Mouse (Mus musculus): ENCODE data around the gene Disp1.

Disp1 gene

DNA sequence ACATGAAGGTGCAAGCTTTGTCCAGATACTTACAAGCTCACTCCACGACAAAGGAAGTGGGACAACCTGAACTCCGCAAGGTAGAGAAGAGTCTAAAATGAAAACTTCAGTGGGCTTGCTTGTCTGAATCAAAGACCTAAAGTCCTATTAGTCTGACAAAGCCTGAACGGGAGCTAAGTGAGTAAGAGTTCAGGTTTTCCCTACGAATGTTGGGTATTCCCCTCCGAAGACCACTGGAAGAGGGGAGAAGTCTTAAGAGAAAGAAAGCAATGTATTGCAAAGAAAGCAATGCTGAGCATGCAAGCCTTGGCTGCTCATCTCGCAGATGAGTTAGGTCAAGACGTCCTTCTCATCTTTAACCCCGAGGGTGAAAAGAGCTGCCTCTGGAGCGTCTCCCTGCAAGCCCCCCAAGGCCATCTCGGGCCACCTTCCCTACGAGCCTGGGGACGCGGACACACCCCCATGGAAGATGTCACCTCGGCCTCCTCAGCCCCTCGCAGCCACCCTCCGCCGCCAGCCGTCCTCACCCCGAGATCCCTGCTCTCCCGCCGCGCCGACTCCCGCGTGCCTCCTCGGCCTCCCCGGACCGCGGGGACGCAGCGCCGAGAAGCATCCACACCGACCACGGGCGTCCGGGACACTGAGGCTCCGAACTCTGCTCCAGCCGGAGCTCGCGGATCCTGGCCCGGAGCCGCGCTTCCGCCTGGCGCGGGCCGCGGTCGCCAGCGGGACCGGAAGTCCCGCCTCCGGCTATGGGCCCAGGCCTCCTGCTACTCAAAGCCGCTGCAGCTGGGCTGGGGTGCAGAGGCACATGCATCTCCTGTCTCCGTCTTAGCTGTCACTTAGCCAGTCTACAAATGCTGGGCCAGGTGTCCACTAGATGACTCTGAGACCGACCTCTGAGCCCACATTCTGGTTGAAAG lies at the start of gene Disp1:
Disp1 (minus strand) TSS at position 727 of the 923 bp plus-strand sequence.
- peak; percentile 40 for DNase-seq (ENCODE audit: low read depth, low spot score)

DNA sequence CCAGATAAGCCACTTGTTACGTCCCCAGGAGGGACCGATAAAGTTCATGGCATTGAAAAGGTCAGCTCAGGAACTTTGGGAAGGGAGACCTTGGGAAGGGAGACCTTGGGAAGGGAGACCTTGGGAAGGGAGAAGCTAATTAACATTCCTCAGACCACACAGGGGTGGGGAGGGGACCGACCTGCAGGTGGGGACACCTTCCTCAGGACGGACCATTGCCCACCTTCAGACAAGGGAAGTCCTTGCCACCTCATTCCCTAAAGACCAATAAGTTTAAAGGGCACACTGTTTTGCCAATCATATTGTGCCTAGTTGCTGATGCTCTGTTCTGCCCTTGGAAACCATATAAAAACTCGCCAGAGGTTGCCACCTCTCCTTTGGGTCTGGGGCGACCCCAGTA lies 46.3 kb upstream of the Disp1 start:
- no peak for DNase-seq (ENCODE audit: low read depth, low spot score)

DNA sequence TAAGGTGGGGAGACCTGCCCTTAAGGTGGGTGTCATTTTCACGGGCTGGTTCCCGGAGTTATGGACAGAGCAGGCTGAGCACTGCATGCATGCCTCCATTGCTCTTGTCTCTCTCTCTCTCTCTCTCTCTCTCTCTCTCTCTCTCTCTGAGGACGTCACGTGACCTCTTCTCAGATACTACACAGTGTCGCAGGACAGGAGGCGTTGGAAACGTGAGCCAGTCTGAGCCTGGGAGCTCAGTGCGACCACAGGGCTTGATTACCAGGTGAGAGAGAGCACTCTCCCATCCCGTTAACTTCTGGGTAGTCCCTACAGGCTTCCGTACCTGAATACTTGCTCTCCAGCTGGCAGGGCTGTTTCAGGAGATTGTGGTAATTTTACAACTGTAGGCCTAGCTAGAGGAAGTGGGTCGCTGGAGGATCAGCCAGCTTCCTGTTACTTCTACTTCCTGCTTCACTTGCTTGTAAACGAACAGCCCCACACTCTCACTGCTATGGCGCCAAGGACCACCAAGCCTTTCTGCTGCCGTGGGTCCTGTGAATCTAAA lies 44.7 kb upstream of the Disp1 start:
- no peak for DNase-seq (ENCODE audit: low read depth, low spot score)

DNA sequence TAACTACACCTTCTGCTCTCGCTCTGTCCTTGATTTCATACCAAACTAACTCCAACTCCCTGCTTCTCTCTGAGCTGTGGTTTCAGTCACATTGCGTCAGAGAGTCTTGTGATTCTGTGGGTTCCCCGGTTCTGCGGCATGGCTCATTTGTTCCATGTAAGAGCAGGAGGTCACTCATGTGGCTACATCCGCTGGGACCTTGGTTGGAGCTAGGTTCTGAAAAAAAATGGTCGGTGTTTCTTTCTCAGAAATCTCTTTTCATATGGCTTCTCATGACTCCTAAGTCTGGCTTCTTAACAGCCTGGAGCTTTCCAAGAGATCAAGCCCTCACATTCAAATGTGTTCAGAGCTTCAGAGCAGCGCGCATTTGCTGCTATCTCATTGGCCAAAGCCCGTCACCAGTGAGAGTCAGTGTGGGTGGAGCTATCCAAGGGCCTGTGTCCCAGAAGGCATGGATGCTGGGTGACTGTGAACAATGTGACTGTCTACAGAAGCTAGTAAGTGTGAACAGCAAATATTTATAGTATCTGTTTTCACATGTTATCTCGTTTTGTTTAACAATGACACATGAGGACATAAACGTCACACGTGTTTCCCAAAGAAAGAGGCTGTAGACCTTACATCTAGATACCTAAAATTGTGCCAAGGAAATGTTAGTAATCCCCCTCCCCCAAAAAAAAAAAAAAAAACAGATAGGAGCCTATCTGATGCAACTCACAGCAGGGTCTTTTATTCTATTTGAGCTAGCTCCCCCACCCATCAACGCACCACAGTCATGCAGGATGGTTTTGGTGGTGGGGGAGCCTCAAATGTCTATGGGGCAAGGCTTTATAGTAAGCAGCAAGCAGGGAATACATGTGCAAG lies 43.1 kb upstream of the Disp1 start:
- DNase-seq (ENCODE audit: low read depth, low spot score), result no peak

DNA sequence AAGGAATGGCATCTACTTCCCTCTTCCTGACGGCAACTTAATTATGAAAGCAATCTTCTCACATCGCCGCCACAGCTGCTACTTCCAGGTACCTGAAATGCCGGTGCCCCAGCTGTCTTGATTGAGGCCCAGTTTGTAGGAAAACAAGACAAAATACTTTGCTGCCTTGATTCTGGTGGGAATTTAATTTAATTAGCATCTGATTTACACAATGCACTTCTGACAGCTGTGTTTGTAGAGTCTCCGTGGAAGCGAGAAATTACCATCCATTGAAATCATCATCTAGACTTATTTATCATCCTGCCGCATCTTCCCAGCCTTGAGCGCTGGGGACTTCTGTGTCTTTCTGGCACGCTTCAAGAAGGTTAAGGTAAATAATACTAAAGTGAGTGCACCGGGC lies 31.3 kb upstream of the Disp1 start:
- no peak for DNase-seq (ENCODE audit: low read depth, low spot score)

DNA sequence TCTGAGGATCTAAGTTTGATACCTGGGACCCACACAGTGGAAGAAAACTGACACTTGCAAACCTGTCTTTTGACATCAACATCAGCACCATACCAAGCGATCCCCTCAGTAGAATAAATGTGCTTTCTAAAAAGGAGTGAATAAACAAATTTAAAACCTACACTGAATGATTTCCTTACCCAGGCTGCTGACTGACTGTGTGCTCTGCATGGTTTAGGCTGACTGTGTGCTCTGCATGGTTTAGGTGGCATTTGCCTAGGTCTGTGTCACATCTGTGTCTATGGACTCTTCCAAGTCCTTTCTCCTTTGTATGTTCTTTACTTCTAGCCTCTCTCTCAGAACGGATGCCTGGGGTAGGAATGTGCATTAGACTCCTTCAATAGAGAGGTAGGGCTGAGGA lies 30.5 kb upstream of the Disp1 start:
- no peak for DNase-seq (ENCODE audit: low read depth, low spot score)

DNA sequence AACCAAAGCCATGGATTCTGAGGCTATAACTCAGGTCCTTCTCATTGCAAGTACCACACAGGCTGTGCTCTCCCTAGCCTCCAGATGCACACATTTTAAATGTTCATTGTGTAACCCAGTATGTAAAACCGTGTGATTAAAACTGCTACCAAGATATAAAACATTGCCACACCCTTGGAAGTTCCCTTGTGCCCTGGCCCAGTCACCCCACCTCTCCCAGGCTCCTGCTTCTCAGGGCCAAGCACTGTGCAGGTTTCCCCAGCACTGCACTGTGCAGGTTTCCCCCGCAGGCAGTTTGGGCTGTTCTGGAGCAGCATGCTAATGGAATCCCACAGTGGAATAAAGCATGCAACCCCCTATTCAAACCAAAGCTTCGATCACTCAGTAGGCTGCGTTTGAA lies 29.3 kb upstream of the Disp1 start:
- no peak for DNase-seq (ENCODE audit: low read depth, low spot score)

DNA sequence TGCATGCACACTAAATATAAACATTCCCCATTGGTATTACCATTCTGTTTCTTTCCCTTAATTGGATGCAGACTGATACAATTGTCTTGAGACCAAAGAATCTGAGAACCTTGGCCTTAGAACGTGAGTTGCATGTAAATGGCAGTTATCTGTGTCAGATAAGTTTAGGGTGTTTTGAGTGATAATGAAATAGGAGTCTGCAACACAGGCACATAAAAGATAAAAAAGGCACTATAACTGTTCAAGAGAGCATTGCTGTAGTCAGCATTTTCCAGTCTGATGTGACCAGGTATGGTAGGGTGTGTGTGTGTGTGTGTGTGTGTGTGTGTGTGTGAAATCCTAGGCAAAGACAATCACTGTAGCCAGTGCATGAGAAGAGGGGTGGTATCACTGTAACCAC lies 26.8 kb upstream of the Disp1 start:
- DNase-seq (ENCODE audit: low read depth, low spot score), result no peak

DNA sequence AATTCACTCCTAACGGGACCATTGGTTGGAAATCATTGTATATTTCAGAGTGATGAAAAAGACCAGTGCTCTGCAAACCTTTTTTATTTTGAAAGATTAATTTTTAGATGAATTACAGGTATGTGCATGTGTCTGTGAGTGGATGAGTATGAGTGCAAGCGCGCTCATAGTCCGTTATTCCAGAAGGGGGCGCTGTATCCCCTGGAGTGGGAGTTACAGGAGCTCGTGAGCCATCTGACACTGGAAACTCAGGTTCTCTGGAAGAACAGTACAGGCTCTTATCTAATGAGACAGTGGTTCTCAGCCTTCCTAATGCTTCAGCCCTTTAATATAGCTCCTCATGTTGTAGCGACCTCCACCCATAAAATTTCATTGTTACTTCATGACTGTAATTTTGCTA lies 22.0 kb upstream of the Disp1 start:
- DNase-seq (ENCODE audit: low read depth, low spot score), result no peak

DNA sequence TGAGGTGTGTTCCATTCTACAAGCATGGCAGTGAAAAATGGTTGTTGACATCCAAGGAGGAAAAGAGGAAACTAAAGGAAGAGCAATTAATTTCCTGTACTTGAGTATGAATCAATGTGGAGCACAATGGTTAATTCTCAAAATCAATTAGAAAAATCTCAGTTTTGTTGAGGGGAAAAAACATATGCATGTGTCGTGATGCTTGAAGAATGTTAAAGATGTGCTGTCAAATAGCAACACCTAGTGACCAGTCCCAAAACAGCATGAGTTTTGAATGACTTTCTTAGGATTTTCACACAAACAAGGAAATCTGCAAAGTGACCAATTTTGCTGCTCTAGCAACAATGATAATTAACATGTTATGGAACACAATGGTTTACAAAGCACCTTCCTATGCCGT lies 16.6 kb upstream of the Disp1 start:
- no peak for DNase-seq (ENCODE audit: low read depth, low spot score)

DNA sequence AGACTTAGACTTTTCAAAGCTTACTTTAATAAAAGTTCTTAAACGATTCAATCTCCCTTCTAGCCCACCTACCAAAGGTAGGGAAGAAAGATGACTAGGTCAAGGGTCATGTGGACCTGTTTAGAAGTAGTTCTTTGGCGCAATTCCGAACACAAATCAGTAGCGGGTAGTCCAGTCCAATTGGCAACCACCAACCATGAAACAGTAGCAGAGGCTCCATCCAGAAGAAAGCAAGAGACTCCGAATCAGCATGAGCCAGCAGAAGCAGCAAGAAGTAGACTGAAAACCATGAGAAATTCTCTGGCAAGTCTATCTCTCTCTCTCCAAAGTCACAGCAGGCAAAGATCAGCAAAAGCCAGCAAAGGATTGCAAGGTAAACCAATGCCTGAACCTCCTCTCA lies 15.1 kb upstream of the Disp1 start:
- no peak for DNase-seq (ENCODE audit: low read depth, low spot score)

DNA sequence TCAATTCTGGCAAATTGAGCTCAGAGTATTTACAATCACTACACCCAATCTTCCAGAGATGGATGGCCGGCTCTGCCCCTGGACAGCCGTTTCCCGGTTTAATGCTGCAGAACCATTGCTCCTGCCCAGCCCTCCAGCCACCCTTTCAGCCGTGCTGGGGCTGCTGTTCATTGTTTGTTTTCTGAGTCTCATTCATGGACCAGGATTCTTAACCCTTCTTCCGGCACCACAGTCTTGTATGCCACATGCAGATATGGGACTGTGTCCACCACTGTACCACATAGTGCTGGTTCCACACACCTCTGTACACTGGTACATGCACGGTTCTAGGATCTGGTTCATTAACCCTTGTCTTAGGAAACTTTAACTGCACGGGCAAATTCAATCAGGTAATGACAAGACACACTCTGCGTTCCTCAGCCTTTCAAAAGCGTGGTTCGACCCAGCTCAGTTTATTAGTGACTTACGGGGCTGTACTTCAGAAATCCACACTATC lies 12.4 kb upstream of the Disp1 start:
- DNase-seq (ENCODE audit: low read depth, low spot score), result no peak

DNA sequence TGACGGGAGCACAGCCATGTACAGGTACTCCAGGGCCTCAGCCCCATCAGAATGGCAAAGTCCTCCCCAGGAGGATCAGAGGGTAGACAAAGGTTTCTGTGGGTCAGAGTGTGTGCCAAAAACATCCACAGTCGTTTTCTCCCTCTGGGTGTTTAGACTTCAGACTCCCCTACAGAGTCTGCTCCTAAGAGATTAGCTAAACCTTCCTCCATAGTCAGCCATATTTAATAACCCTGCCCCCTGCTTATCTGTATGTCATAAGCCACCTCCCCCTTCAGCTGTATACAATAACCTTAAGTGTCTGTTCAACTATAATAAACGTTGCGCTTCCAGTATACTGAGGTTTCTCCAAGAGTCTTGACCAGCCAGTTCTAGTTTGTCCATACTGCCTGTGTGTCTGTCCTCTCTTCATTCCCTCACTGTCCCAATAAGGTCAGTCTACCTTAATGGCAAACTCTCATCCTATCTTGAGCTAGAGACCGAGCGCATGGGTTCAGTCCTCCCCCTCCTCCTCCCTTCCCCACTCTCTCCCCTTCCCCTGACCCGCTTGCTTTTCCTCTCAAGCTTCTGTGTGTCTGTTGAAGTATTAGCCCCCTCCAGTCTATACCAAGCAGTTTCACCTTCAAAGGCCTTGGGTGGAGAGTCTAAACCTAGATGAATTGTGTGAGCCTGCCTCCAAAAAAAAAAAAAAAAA lies 11.8 kb upstream of the Disp1 start:
- no peak for DNase-seq (ENCODE audit: low read depth, low spot score)

DNA sequence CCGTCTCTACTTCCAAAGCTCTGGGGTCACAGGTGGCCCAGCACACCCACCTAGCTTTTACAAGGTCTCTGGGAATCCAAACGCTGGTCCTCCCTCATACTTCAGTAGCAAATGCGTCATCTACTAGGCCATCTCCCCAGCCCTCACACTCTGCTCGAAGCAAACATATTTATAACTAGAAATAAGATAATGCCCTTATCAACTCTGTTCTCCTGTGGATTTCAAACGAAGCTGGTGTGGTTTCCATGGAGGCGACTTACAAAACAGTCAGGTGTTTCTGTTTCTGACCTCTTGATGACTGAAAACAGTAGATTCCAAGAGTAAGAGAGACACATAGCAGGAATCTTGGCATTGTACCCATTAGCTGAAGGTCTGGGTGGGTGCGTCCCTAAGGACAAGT lies 6.1 kb upstream of the Disp1 start:
- no peak for DNase-seq (ENCODE audit: low read depth, low spot score)

DNA sequence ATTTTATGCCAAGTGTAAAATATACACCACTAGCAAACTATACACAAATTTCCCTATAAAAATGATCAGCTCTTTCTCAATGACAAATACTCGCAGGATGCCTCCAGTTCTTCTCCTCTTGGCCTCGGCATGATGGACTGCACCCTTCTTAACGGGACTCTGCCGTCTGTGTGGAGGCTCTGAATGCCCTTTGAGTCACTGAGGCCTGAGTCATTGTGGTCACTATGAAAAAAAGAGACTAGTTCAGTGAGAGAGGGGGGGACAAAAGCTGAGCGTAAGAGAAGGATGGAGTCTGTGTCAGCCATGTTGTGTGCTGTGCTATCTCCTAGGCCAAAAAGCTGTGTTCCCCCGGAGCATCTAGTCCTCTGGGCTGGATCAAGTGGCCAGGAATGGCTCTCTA lies 2.3 kb downstream of the Disp1 start:
- no peak for DNase-seq (ENCODE audit: low read depth, low spot score)

DNA sequence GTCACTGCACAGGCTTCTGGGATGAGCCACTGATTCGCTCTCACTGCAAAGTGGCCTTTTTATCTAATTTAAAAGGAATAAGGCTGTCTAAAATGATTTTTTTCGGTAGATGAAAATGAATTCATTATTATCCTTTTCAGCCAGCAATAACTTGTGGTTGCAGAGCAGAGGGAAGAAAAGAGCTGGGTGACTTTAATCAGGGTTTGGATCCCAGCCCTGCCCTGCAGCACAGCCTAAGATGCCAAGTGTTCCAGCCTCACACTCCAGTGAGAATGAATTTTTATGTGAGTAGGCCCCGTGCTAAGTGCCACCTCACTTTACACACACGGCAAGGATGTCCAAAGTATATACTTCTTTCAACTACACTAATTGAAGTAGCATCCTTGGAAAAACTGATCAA lies 4.6 kb downstream of the Disp1 start:
- DNase-seq (ENCODE audit: low read depth, low spot score), result no peak

DNA sequence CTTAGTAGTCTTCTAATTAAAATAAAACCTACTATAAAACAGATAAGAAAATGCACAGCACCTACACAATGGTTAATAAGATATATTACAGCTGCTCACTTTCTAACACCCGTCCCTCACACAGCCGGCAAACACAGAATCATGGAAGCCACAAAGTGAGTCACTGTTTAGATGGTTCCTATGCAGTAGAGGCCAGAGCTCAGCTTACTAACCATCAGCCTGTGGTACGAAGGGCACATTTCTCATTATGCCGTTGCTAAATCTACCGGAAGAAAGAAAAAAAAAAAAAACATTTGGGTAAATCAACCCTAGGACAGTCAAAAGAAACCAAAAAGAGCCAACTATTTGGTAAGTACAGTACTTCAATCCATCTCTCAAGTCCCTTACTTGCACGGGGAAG lies 5.6 kb downstream of the Disp1 start:
- no peak for DNase-seq (ENCODE audit: low read depth, low spot score)

DNA sequence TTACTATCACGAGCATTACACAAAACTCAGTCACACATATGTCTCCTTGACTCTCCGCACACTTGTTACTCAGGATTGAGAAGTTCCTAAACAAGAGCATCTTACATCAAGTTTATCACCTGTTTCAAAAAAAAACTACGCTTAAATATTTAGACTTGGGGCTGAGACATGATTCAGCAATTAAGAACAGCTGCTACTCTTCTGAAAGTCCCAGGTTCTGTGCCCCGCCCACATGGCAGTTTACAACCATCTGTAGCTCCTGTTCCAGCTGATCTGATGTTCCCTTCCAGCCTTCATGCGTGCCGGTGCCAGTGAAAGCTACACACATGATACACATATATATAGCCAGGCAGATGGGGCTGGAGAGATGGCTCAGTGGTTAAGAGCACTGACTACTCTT lies 7.5 kb downstream of the Disp1 start:
- no peak for DNase-seq (ENCODE audit: low read depth, low spot score)

DNA sequence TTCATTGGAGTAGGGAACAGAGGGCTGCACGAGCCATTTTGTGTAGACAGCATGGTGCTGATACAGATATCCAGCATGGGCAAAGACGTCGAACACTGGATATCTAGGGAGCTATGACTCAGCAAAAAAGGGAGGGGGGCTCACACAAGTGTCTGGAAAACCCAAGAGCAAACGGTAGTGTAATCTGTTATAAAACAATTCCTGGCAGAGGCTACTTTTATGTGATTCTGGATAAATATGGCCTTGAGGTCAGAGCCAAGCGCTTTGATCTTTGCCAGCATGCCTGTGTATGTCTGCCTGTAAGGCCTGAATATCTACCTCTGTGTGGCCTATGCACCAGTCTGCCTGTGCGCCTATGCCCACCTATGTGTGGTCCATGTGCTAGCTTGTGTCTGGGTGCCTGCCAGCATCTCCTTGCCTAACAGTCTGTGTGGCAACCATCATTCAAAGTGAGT lies 8.5 kb downstream of the Disp1 start:
- DNase-seq (ENCODE audit: low read depth, low spot score), result no peak

DNA sequence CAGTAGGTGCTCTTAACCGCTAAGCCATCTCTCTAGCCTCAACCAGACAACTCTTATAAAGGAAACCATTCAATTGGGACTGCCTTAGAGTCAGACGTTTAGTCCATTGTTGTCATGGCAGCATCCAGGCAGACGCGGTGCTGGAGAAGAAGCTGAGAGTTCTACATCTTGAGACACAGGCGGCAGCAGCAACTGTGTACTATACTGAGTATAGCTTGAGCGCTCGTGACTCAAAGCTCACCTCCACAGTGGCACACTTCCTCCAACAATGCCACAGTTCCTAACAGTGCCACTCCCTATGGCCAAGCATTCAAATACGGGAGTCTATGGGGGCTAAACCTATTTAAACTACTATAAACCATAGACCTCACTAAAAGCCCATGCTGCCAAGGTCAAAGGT lies 11.2 kb downstream of the Disp1 start:
- DNase-seq (ENCODE audit: low read depth, low spot score), result no peak

DNA sequence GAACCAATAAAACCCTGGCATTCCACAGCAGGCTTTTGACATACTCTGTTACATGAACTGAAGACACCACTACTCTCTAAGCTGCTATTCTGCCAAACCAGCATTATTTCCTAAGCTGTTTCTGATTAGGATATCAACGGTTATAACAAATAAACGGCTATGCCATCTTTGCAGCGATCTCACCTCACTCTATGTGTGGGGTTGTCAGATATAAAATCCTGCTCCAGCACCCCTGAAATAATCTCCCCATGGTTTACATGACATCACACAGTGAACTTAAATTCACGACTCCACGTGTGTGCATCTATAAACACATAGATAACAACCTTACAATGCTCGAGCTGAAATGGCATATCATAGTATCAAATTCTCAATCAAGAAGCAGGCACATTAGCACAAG lies 13.7 kb downstream of the Disp1 start:
- no peak for DNase-seq (ENCODE audit: low read depth, low spot score)

DNA sequence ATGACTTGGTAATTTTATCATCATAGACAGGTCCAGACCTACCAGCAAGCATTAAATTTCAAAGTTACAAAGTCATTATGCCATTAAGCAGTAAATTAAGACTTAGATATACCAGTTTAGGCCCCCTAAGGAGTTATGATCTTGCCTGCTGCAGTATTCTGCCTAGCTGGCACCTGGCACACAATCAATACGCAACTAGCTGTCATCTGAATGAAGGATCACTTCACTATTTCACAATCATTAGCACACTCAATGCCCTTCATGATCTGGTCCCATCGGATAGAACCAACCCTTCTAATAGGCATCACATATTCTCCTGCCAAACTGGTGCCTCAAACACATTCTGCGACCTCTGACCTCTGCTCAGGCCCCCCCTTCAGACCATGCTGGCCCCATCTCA lies 14.2 kb downstream of the Disp1 start:
- DNase-seq (ENCODE audit: low read depth, low spot score), result no peak
